Mouse (Mus musculus) neural tube, embryonic 12.5 days (tissue): ENCODE measurements around the gene Gtdc1. TPM values are rescaled to one million over a fixed set of nuclear protein-coding genes. Genes with fewer than 3 reads are reported as not detected.

Source experiments
- ATAC-seq: fragments of 200-750 bp; cut with Nextera tagmentation; 2 replicates; pipeline ENCODE4 v1.8.0; 2017; ENCODE audit warnings: low read depth, mild to moderate bottlenecking, moderate TSS enrichment, moderate library complexity; ENCODE audit not compliant: low FRiP score
- H3K27ac ChIP-seq: fragments of 300-500 bp; sonication (generic); 2 replicates; pipeline ENCODE4 v1.5.1; 2016
- H3K27me3 ChIP-seq: fragments of 300-500 bp; sonication (generic); replicated peaks from 2 replicates; pipeline ENCODE4 v1.6.1; 2016; ENCODE audit warnings: mild to moderate bottlenecking
- H3K36me3 ChIP-seq: fragments of 300-500 bp; sonication (generic); 2 replicates; pipeline ENCODE4 v1.6.1; 2016; ENCODE audit warnings: mild to moderate bottlenecking
- H3K4me1 ChIP-seq: fragments of 300-500 bp; sonication (generic); 2 replicates; pipeline ENCODE4 v1.6.1; 2016
- H3K4me2 ChIP-seq: fragments of 300-500 bp; sonication (generic); replicated peaks from 2 replicates; pipeline ENCODE4 v1.6.1; 2016; ENCODE audit warnings: mild to moderate bottlenecking
- H3K4me3 ChIP-seq: fragments of 300-500 bp; sonication (generic); 2 replicates; pipeline ENCODE4 v1.5.1; 2016
- H3K9ac ChIP-seq: fragments of 300-500 bp; sonication (generic); 2 replicates; pipeline ENCODE4 v1.6.1; 2016; ENCODE audit warnings: mild to moderate bottlenecking
- H3K9me3 ChIP-seq: fragments of 300-500 bp; sonication (generic); 2 replicates; pipeline ENCODE4 v1.6.1; 2016; ENCODE audit warnings: mild to moderate bottlenecking
- WGBS: fragments of 180-500 bp; shearing (Covaris S2); methylation state at CpG from one replicate; pipeline ENCODE4 v1.1.7; 2016; 5-methylcytosine and 5-hydroxymethylcytosine counted together
- polyA plus RNA-seq: library from polyadenylated mRNA; unstranded; fragments of >200 nt; fragmentation: Nextera tagmentation; extraction: Ambion mirVana; gene quantifications from 2 replicates; pipeline ENCODE4 v1.2.1, GENCODE M21; 2016

The Gtdc1 gene
- polyA plus RNA-seq = 12.8 and 13.9 TPM in 2 replicates

DNA sequence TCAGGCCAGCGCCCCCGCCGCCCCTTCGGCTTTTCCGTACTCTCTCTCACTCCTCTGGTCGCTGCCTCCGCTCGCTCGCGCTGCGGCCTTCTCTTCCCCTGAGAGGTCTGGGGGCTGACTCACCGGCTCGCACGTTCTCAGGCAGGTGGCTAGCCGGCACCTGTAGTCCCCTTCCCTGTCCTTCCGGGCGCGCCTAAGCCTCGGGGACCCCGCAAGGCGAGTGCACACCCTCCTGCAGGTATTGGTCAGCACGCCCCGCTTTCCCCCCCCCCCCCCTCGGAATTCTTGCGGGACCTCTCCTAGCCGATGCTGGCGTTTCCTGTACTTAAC lies at the start of gene Gtdc1:
Gtdc1 (minus strand) TSS at position 176 of the 330 bp plus-strand sequence.
- H3K9ac ChIP-seq = peak within 1 kb of the TSS; percentile 65
- no peaks in the 10 kb centered on the region for H3K36me3 ChIP-seq
- no peaks in the 10 kb centered on the region for H3K27me3 ChIP-seq
- H3K27ac ChIP-seq = peak within 1 kb of the TSS; percentile 67
- no peaks in the 10 kb centered on the region; the same call in 1 of the 2 replicates for H3K4me1 ChIP-seq
- H3K4me2 ChIP-seq = peak within 1 kb of the TSS; percentile 63
- peak within 1 kb of the TSS; percentile 53 for H3K4me3 ChIP-seq
- under 1% methylated on average over 27 of the region's 27 CpGs for WGBS
- H3K9me3 ChIP-seq = no peaks in the 10 kb centered on the region
- peak; percentile 75; the same call in 1 of the 2 replicates for ATAC-seq

- H3K9me3 ChIP-seq = no peaks in the 10 kb centered on the region
- no peaks in the 10 kb centered on the region for H3K36me3 ChIP-seq
- H3K9ac ChIP-seq = no peak overlapping the region
- 62% methylated on average over 3 of the region's 3 CpGs for WGBS
- no peak overlapping the region for H3K27ac ChIP-seq
- ATAC-seq = no peak
- H3K4me1 ChIP-seq = peaks cover 12% of the 10 kb centered on the region; the same call in 1 of the 2 replicates
- H3K4me2 ChIP-seq = no peak overlapping the region
- H3K27me3 ChIP-seq = no peaks in the 10 kb centered on the region
- H3K4me3 ChIP-seq = no peak overlapping the region
These were observed 49.6 kb upstream of the Gtdc1 start for GRCm38 (mm10) chr2:44977051-44977450.

- no peak overlapping the region for H3K4me3 ChIP-seq
- peaks cover 12% of the 10 kb centered on the region; the same call in 1 of the 2 replicates for H3K4me1 ChIP-seq
- no peaks in the 10 kb centered on the region for H3K27me3 ChIP-seq
- H3K36me3 ChIP-seq = no peaks in the 10 kb centered on the region
- H3K27ac ChIP-seq = no peak overlapping the region
- H3K9ac ChIP-seq = no peak overlapping the region
- H3K4me2 ChIP-seq = no peak overlapping the region
- ATAC-seq = no peak
- 49% methylated on average over 4 of the region's 4 CpGs for WGBS
- H3K9me3 ChIP-seq = no peaks in the 10 kb centered on the region
These were observed 49.0 kb upstream of the Gtdc1 start for GRCm38 (mm10) chr2:44976484-44976883.

GRCm38 (mm10) chr2:44973828-44974227 lies 46.4 kb upstream of the Gtdc1 start:
- Histone ChIP-seq H3K27ac (no peak overlapping the region), H3K27me3 (no peaks in the 10 kb centered on the region), H3K4me1 (peaks cover 3% of the 10 kb centered on the region; the same call in 1 of the 2 replicates), H3K9me3 (no peaks in the 10 kb centered on the region), H3K4me2 (no peak overlapping the region), H3K9ac (no peak overlapping the region), H3K36me3 (no peaks in the 10 kb centered on the region), H3K4me3 (no peak overlapping the region)
- ATAC-seq = no peak
- WGBS = 92% methylated on average over 6 of the region's 6 CpGs

DNA sequence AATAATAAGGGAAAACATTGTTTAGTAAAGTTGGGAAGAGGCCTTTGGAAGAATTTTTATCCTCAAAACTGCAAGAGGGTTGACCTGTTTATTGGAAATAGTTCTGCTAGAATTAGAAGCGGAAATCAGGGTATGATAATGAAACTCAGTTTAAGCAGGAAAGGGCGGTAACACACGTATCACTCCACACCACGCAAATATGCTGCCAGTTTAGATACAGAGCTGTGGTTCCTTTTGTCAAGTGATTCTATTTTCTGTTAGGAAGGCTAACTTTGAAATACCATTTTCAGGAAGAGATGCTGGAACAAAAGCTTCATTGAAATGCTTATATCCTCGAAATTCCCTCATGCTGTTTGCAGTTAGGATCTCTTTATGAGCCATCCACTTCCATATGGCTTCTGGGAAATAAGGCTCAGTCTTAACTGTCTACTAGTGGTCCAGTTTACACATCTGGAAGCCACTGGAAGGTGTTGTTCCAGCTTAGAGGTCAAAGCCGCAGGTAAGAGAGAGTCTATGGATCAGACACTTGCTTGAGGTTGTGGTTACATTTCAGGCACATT lies 42.7 kb upstream of the Gtdc1 start:
- Histone ChIP-seq H3K9ac (no peak overlapping the region), H3K27ac (no peak overlapping the region), H3K4me3 (no peak overlapping the region), H3K27me3 (no peaks in the 10 kb centered on the region), H3K4me1 (no peaks in the 10 kb centered on the region), H3K9me3 (no peaks in the 10 kb centered on the region), H3K4me2 (no peak overlapping the region), H3K36me3 (no peaks in the 10 kb centered on the region)
- no peak for ATAC-seq
- 85% methylated on average over 6 of the region's 6 CpGs for whole genome bisulfite sequencing

DNA sequence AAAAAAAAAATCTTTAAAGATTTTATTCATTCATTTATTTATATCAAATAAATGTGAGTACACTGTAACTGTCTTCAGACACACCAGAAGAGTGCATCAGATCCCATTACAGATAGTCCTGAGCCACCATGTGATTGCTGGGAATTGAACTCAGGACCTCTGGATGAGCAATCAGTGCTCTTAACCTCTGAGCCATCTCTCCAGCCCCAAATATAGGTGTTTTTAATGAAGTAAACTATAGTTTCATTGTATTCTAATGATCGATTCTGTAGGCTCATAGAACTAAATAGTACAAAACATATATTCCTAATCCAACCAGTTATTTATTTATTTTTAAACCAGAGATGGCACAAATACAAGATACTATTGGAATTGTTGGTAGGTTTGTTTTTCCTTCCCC lies 42.2 kb upstream of the Gtdc1 start:
- no peaks in the 10 kb centered on the region for H3K4me1 ChIP-seq
- 95% methylated on average over 1 of the region's 1 CpGs for WGBS
- no peak overlapping the region for H3K27ac ChIP-seq
- ATAC-seq = no peak
- H3K4me2 ChIP-seq = no peak overlapping the region
- H3K36me3 ChIP-seq = no peaks in the 10 kb centered on the region
- H3K27me3 ChIP-seq = no peaks in the 10 kb centered on the region
- H3K4me3 ChIP-seq = no peak overlapping the region
- H3K9ac ChIP-seq = no peak overlapping the region
- H3K9me3 ChIP-seq = no peaks in the 10 kb centered on the region

DNA sequence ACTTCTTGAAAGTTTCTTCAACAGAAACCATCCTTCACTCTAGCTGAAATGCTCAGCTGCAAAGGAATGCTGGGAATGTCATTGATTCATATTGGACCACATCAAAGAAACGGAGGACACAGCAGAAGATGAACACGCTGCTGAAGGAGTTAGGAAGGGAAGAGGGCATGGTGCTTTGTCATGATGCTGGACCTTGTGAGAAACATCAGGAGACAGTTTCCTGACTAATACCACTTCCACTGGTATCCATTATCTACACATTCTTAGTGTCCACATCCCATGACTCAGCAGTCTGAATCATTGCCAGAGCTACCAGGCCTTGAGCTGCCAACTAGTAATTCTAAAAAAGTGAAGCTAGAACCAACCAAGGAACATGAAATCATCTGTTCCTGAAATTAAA lies 41.8 kb upstream of the Gtdc1 start:
- no peaks in the 10 kb centered on the region for H3K36me3 ChIP-seq
- no peak overlapping the region for H3K27ac ChIP-seq
- no peaks in the 10 kb centered on the region for H3K4me1 ChIP-seq
- 83% methylated on average over 2 of the region's 2 CpGs for WGBS
- H3K9me3 ChIP-seq = no peaks in the 10 kb centered on the region
- no peak for ATAC-seq
- H3K9ac ChIP-seq = no peak overlapping the region
- no peak overlapping the region for H3K4me2 ChIP-seq
- no peaks in the 10 kb centered on the region for H3K27me3 ChIP-seq
- no peak overlapping the region for H3K4me3 ChIP-seq

DNA sequence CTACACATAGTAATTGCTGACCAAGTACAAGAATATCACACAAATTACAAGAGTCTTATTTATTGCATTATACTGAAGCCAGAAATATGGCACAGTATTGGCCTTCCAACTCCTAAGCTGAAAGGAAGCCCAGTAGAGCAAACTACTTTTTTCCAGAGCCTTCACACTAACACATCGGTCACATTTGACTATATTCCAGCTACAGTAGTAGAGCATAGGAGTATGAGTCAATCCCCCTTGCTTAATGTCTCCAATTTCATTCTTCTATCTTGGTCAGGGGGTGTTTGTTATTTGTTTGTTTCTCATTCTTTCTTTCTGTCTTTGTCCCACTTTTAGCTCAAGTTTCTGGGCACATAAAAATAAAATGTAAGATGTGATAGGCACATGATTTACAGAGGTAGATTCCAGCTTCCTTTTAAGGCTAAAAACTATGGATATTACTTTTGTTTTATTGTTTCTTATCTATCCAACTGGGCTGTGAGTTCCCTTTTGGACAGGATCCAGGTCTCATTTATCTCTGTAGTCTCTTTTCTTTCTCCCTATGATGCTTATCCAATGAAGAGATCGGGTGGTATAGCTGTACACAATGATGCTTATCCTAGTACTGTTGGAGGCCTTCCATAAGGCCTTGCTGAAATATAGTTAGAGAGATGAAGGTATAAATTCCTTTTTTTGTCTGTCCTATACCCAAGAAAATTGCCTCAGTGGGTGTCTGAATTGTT lies 38.5 kb upstream of the Gtdc1 start:
- no peak for ATAC-seq
- H3K9ac ChIP-seq = no peak overlapping the region
- 82% methylated on average over 2 of the region's 2 CpGs for WGBS

GRCm38 (mm10) chr2:44962620-44963019 lies 35.2 kb upstream of the Gtdc1 start:
- no peaks in the 10 kb centered on the region for H3K27me3 ChIP-seq
- H3K9ac ChIP-seq = no peak overlapping the region
- no peak for ATAC-seq
- WGBS = 88% methylated on average over 5 of the region's 5 CpGs
- no peaks in the 10 kb centered on the region for H3K4me1 ChIP-seq
- no peak overlapping the region for H3K4me3 ChIP-seq
- H3K4me2 ChIP-seq = no peak overlapping the region
- H3K36me3 ChIP-seq = no peaks in the 10 kb centered on the region
- H3K27ac ChIP-seq = no peak overlapping the region
- no peaks in the 10 kb centered on the region for H3K9me3 ChIP-seq

More for the DNA sequence above, 38.5 kb upstream of the Gtdc1 start:
- no peak overlapping the region for H3K4me2 ChIP-seq
- H3K36me3 ChIP-seq = no peaks in the 10 kb centered on the region
- H3K27me3 ChIP-seq = no peaks in the 10 kb centered on the region
- H3K9me3 ChIP-seq = no peaks in the 10 kb centered on the region
- no peak overlapping the region for H3K4me3 ChIP-seq
- no peaks in the 10 kb centered on the region for H3K4me1 ChIP-seq
- no peak overlapping the region for H3K27ac ChIP-seq

DNA sequence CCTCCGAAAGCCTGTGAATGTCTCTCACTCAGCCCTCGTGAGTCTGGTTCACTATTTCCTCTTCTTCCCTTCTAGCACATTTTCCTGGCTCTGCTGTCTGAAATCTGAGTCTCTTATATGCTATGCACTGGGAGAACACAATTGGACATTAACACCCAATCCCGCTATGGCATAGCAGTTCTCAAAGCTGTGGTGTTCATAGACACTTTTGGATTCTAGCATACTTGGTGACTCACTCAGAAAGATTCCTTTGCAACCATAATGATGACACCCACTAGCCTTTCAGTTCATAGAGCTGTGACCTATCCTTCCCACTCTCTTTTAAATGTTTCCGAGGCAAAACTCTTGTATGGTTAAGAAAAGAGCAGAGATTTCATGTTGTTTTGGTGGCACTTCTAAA lies 33.7 kb upstream of the Gtdc1 start:
- Histone ChIP-seq H3K4me1 (no peaks in the 10 kb centered on the region), H3K4me2 (no peak overlapping the region), H3K9ac (no peak overlapping the region), H3K27me3 (no peaks in the 10 kb centered on the region), H3K4me3 (no peak overlapping the region), H3K27ac (no peak overlapping the region), H3K36me3 (no peaks in the 10 kb centered on the region), H3K9me3 (no peaks in the 10 kb centered on the region)
- no peak for ATAC-seq
- 92% methylated on average over 4 of the region's 4 CpGs for WGBS

- H3K9ac ChIP-seq = no peak overlapping the region
- H3K4me2 ChIP-seq = no peak overlapping the region
- ATAC-seq = no peak
- WGBS = 87% methylated on average over 3 of the region's 3 CpGs
- H3K36me3 ChIP-seq = no peaks in the 10 kb centered on the region
- H3K27ac ChIP-seq = no peak overlapping the region
- no peaks in the 10 kb centered on the region for H3K9me3 ChIP-seq
- H3K4me1 ChIP-seq = no peaks in the 10 kb centered on the region
- H3K27me3 ChIP-seq = no peaks in the 10 kb centered on the region
- no peak overlapping the region for H3K4me3 ChIP-seq
These were observed 33.1 kb upstream of the Gtdc1 start for GRCm38 (mm10) chr2:44960561-44960960.

GRCm38 (mm10) chr2:44957329-44957797 lies 29.9 kb upstream of the Gtdc1 start:
- no peaks in the 10 kb centered on the region for H3K9me3 ChIP-seq
- H3K9ac ChIP-seq = no peak overlapping the region
- WGBS = 94% methylated on average over 1 of the region's 1 CpGs

GRCm38 (mm10) chr2:44956232-44956631 lies 28.8 kb upstream of the Gtdc1 start:
- H3K4me1 ChIP-seq = no peaks in the 10 kb centered on the region
- no peak overlapping the region for H3K9ac ChIP-seq
- H3K4me2 ChIP-seq = no peak overlapping the region
- 52% methylated on average over 3 of the region's 3 CpGs for WGBS
- no peak for ATAC-seq
- H3K4me3 ChIP-seq = no peak overlapping the region
- no peak overlapping the region for H3K27ac ChIP-seq
- H3K27me3 ChIP-seq = no peaks in the 10 kb centered on the region
- H3K9me3 ChIP-seq = no peaks in the 10 kb centered on the region
- H3K36me3 ChIP-seq = no peaks in the 10 kb centered on the region

More at GRCm38 (mm10) chr2:44957329-44957797, 29.9 kb upstream of the Gtdc1 start:
- no peak for ATAC-seq
- H3K4me1 ChIP-seq = no peaks in the 10 kb centered on the region
- H3K4me3 ChIP-seq = no peak overlapping the region
- no peak overlapping the region for H3K4me2 ChIP-seq
- H3K27me3 ChIP-seq = no peaks in the 10 kb centered on the region
- H3K36me3 ChIP-seq = no peaks in the 10 kb centered on the region
- H3K27ac ChIP-seq = no peak overlapping the region
